Mouse (Mus musculus) lung, embryonic 14.5 days (tissue): ENCODE measurements at regions not wholly inside any gene's neighbourhood (a gene's known extent, or its start where the extent isn't known, plus 50 kb on each side); places are given as distances from the start of the nearest gene placed in this dataset.

ENCODE experiments used
- ATAC-seq: fragments of 200-750 bp; cut with Nextera tagmentation; 2 replicates; pipeline ENCODE4 v1.8.0; 2017; ENCODE audit warnings: mild to moderate bottlenecking, moderate TSS enrichment, moderate library complexity; ENCODE audit not compliant: insufficient read depth
- DNase-seq: peaks from one replicate; pipeline ENCODE4 v3.0.0-alpha.2; 2015
- H3K27ac ChIP-seq: fragments of 300-500 bp; sonication (generic); 2 replicates; pipeline ENCODE4 v1.5.1; 2014; ENCODE audit warnings: low read depth, mild to moderate bottlenecking, moderate library complexity
- H3K27me3 ChIP-seq: fragments of 300-500 bp; sonication (generic); 2 replicates; pipeline ENCODE4 v1.6.1; 2014; ENCODE audit warnings: low read length, control low read depth; ENCODE audit not compliant: insufficient read depth
- H3K36me3 ChIP-seq: fragments of 300-500 bp; sonication (generic); 2 replicates; pipeline ENCODE4 v1.6.1; 2014; ENCODE audit warnings: control low read depth; ENCODE audit not compliant: insufficient read depth
- H3K4me1 ChIP-seq: fragments of 300-500 bp; sonication (generic); 2 replicates; pipeline ENCODE4 v1.6.1; 2014; ENCODE audit warnings: antibody characterized with exemption, control low read depth; ENCODE audit not compliant: insufficient read depth
- H3K4me2 ChIP-seq: fragments of 300-500 bp; sonication (generic); 2 replicates; pipeline ENCODE4 v1.6.1; 2014; ENCODE audit warnings: mild to moderate bottlenecking
- H3K4me3 ChIP-seq: fragments of 300-500 bp; sonication (generic); 2 replicates; pipeline ENCODE4 v1.5.1; 2014; ENCODE audit warnings: low read depth, low read length
- H3K9ac ChIP-seq: fragments of 300-500 bp; sonication (generic); 2 replicates; pipeline ENCODE4 v1.6.1; 2014
- H3K9me3 ChIP-seq: fragments of 300-500 bp; sonication (generic); 2 replicates; pipeline ENCODE4 v1.6.1; 2016; ENCODE audit warnings: low read depth, low read length, control low read depth
- CTCF ChIP-seq: IDR thresholded peaks from 2 replicates; pipeline ENCODE4 v1.5.1; 2016; ENCODE audit warnings: antibody characterized with exemption, low read depth
- WGBS: fragments of 180-500 bp; shearing (Covaris S2); extraction: QIAGEN DNeasy Blood & Tissue Kit; methylation state at CpG from one replicate; pipeline ENCODE4 v1.1.7; 2014; 5-methylcytosine and 5-hydroxymethylcytosine counted together

DNA sequence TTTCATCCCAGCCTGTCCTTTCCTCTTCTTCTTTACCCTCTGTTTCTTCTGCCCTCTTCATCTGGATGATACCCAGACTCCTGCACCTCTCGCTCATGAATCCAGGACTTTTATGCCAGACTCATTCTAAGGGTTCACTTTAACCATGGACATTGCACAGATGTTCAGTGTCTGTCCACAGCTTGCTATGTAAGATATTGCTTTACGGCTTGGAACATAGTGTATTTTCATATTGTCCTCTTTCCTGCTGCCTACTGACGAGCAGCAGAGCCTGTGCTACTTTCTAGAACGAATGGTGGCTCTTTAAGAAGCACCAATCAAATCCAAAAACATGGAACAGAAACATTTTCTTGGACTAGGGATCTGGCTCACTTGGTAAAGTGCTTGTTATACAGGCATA lies 341.5 kb downstream of the En1 start:
- H3K9me3 ChIP-seq, result no peaks in the 10 kb centered on the region
- no peak overlapping the region for H3K27ac ChIP-seq
- H3K4me1 ChIP-seq, result no peaks in the 10 kb centered on the region
- H3K9ac ChIP-seq, result no peak overlapping the region
- H3K4me3 ChIP-seq, result no peak overlapping the region
- peak; percentile 5 for DNase-seq
- no peaks in the 10 kb centered on the region for H3K36me3 ChIP-seq
- H3K4me2 ChIP-seq, result no peak overlapping the region
- ATAC-seq, result no peak
- H3K27me3 ChIP-seq, result no peaks in the 10 kb centered on the region
- 49% methylated on average over 4 of the region's 4 CpGs for WGBS
- no peak for TF ChIP-seq CTCF

DNA sequence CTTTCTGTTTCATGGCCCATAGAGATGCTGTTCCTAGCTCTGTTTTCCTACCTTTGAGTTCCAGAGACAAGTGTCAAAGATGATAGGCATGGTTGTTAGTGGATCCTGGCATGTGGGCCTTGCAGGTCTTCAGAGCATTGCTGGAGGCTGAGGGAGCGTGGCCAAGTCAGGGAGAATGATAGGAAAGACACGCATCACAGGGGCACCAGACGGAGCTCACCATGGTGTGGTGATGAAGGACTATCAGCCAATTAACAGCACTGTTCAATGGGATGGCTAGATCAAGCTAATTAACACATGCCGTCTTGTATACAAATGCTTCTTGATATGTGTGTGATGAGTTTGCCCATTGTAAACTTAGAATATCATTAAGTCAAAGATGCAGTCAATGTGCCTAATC lies 344.1 kb downstream of the En1 start:
- Histone ChIP-seq H3K4me2 (no peak overlapping the region), H3K9me3 (no peaks in the 10 kb centered on the region), H3K4me1 (no peaks in the 10 kb centered on the region), H3K27me3 (no peaks in the 10 kb centered on the region), H3K27ac (no peak overlapping the region), H3K36me3 (no peaks in the 10 kb centered on the region), H3K9ac (no peak overlapping the region), H3K4me3 (no peak overlapping the region)
- ATAC-seq, result no peak
- DNase-seq, result no peak
- WGBS, result 80% methylated on average over 4 of the region's 4 CpGs
- TF ChIP-seq CTCF, result no peak

- Histone ChIP-seq H3K9ac (no peak overlapping the region), H3K27me3 (no peaks in the 10 kb centered on the region), H3K27ac (no peak overlapping the region), H3K4me2 (no peak overlapping the region), H3K4me3 (no peak overlapping the region), H3K4me1 (no peaks in the 10 kb centered on the region), H3K36me3 (no peaks in the 10 kb centered on the region), H3K9me3 (no peaks in the 10 kb centered on the region)
- ATAC-seq, result no peak
- TF ChIP-seq CTCF, result no peak
- DNase-seq, result no peak
- WGBS, result 72% methylated on average over 1 of the region's 1 CpGs
These were observed 359.0 kb downstream of the En1 start for GRCm38 (mm10) chr1:120961235-120961634.

GRCm38 (mm10) chr1:120961984-120962383 lies 359.8 kb downstream of the En1 start:
- H3K9ac ChIP-seq, result no peak overlapping the region
- ATAC-seq, result no peak
- H3K4me1 ChIP-seq, result no peaks in the 10 kb centered on the region
- DNase-seq, result no peak
- H3K4me2 ChIP-seq, result no peak overlapping the region
- 7% methylated on average over 8 of the region's 8 CpGs for WGBS
- no peak overlapping the region for H3K27ac ChIP-seq
- H3K4me3 ChIP-seq, result no peak overlapping the region
- no peaks in the 10 kb centered on the region for H3K27me3 ChIP-seq
- no peak for TF ChIP-seq CTCF
- H3K36me3 ChIP-seq, result no peaks in the 10 kb centered on the region
- H3K9me3 ChIP-seq, result no peaks in the 10 kb centered on the region

GRCm38 (mm10) chr1:120963477-120964178 lies 361.4 kb downstream of the En1 start:
- H3K4me1 ChIP-seq, result no peaks in the 10 kb centered on the region
- H3K27me3 ChIP-seq, result no peaks in the 10 kb centered on the region
- H3K4me2 ChIP-seq, result peak overlapping the region; percentile 58
- TF ChIP-seq CTCF, result no peak
- WGBS, result 22% methylated on average over 14 of the region's 14 CpGs
- no peak overlapping the region for H3K27ac ChIP-seq
- DNase-seq (peak; percentile 53), ATAC-seq (peak; percentile 92; the same call in 1 of the 2 replicates)
- no peaks in the 10 kb centered on the region for H3K36me3 ChIP-seq
- H3K9me3 ChIP-seq, result no peaks in the 10 kb centered on the region
- H3K4me3 ChIP-seq, result peak overlapping the region; percentile 15
- H3K9ac ChIP-seq, result 0 out of 2 replicates have a peak overlapping the region, but pooled peaks have one; percentile 7

- H3K4me2 ChIP-seq, result peak overlapping the region; percentile 58
- H3K36me3 ChIP-seq, result no peaks in the 10 kb centered on the region
- H3K4me3 ChIP-seq, result peak overlapping the region; percentile 15
- no peaks in the 10 kb centered on the region for H3K9me3 ChIP-seq
- no peaks in the 10 kb centered on the region for H3K27me3 ChIP-seq
- no peak for TF ChIP-seq CTCF
- 31% methylated on average over 17 of the region's 17 CpGs for WGBS
- ATAC-seq, result peak; percentile 13; the same call in 1 of the 2 replicates
- H3K27ac ChIP-seq, result no peak overlapping the region
- no peak for DNase-seq
- no peaks in the 10 kb centered on the region for H3K4me1 ChIP-seq
- 0 out of 2 replicates have a peak overlapping the region, but pooled peaks have one; percentile 7 for H3K9ac ChIP-seq
These were observed 361.9 kb downstream of the En1 start for GRCm38 (mm10) chr1:120964179-120964517.

- Histone ChIP-seq H3K9ac (no peak overlapping the region), H3K27me3 (no peaks in the 10 kb centered on the region), H3K36me3 (no peaks in the 10 kb centered on the region), H3K4me1 (no peaks in the 10 kb centered on the region), H3K4me2 (no peak overlapping the region), H3K4me3 (no peak overlapping the region), H3K9me3 (no peaks in the 10 kb centered on the region), H3K27ac (no peak overlapping the region)
- TF ChIP-seq CTCF, result no peak
- ATAC-seq (no peak), DNase-seq (no peak)
- WGBS, result 50% methylated on average over 3 of the region's 3 CpGs
These were observed 363.9 kb downstream of the En1 start for GRCm38 (mm10) chr1:120966132-120966531.
